Mouse (Mus musculus) intestine, embryonic 14.5 days (tissue): Measurements from ENCODE around the gene Phf11d. TPM values are rescaled to one million over a fixed set of nuclear protein-coding genes. Genes with fewer than 3 reads are reported as not detected.
"Not testable (repeated sequence)": the region's sequence is repeated elsewhere in the genome, so short reads cannot be mapped to it uniquely, and the experiment has no call there.

Source experiments
- ATAC-seq: fragments of 200-750 bp; cut with Nextera tagmentation; replicated peaks from 2 replicates; pipeline ENCODE4 v1.8.0; 2017; ENCODE audit warnings: low read depth, moderate number of reproducible peaks, moderate TSS enrichment, moderate library complexity; ENCODE audit not compliant: low FRiP score, low TSS enrichment
- DNase-seq: peaks from one replicate; pipeline ENCODE4 v3.0.0-alpha.2; 2018; ENCODE audit warnings: low spot score
- H3K27ac ChIP-seq: fragments of 300-500 bp; sonication (generic); 2 replicates; pipeline ENCODE4 v1.5.1; 2014; ENCODE audit warnings: low read depth, mild to moderate bottlenecking, control low read depth
- H3K27me3 ChIP-seq: fragments of 300-500 bp; sonication (generic); replicated peaks from 2 replicates; pipeline ENCODE4 v1.6.1; 2014; ENCODE audit warnings: low read length, control low read depth; ENCODE audit not compliant: control insufficient read depth, insufficient read depth
- H3K36me3 ChIP-seq: fragments of 300-500 bp; sonication (generic); 2 replicates; pipeline ENCODE4 v1.6.1; 2014; ENCODE audit warnings: low read length, control low read depth; ENCODE audit not compliant: control insufficient read depth, insufficient read depth
- H3K4me1 ChIP-seq: fragments of 300-500 bp; sonication (generic); replicated peaks from 2 replicates; pipeline ENCODE4 v1.6.1; 2014; ENCODE audit warnings: low read length, control low read depth, mixed read lengths; ENCODE audit not compliant: control insufficient read depth, insufficient read depth
- H3K4me2 ChIP-seq: fragments of 300-500 bp; sonication (generic); 2 replicates; pipeline ENCODE4 v1.6.1; 2014; ENCODE audit warnings: low read length
- H3K4me3 ChIP-seq: fragments of 300-500 bp; sonication (generic); 2 replicates; pipeline ENCODE4 v1.5.1; 2014; ENCODE audit warnings: low read depth, low read length, control low read depth, mixed read lengths
- H3K9ac ChIP-seq: fragments of 300-500 bp; sonication (generic); 2 replicates; pipeline ENCODE4 v1.6.1; 2014; ENCODE audit warnings: mild to moderate bottlenecking, low read length
- H3K9me3 ChIP-seq: fragments of 300-500 bp; sonication (generic); 2 replicates; pipeline ENCODE4 v1.6.1; 2016; ENCODE audit warnings: low read length, control low read depth; ENCODE audit not compliant: control insufficient read depth
- WGBS: fragments of 180-500 bp; shearing (Covaris S2); extraction: QIAGEN DNeasy Blood & Tissue Kit; methylation state at CpG from one replicate; pipeline ENCODE4 v1.1.7; 2014; 5-methylcytosine and 5-hydroxymethylcytosine counted together
- polyA plus RNA-seq: library from polyadenylated mRNA; unstranded; fragments of >200 nt; fragmentation: Nextera tagmentation; extraction: Ambion mirVana; gene quantifications from 2 replicates; pipeline ENCODE4 v1.2.1, GENCODE M21; 2014

The Phf11d gene
- polyA plus RNA-seq, 1 experiment from 2014 or later = 3.1 TPM

DNA sequence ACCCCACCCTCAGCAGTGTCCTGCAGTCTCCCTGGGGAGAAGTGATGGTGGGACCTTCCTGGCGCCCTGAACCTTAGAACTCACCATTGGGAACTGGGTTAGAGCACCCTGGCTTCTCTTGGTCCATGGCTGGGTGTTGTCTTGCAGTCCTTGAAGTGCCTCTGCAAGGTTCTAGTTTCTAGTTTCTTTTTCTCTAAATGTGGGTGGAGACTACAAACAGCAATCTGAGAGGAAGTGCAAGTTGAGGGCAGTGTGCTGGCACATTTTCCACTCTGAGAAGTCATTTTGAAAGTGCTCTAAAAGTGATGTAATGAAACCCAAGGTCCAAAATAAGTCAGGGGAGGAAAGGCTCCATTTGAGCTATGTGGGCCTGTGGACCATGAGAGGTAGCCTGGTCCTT is 24.1 kb downstream of the Phf11d start, which contains the start of gene Phf11b:
Gene Phf11b (minus strand): TSS at position 163 of the 400 bp plus-strand sequence.
- H3K27me3 ChIP-seq, H3K36me3 ChIP-seq, H3K4me3 ChIP-seq, H3K27ac ChIP-seq, H3K9ac ChIP-seq, H3K9me3 ChIP-seq, ATAC-seq, DNase-seq, H3K4me1 ChIP-seq, H3K4me2 ChIP-seq: not testable (repeated sequence)
- 69% methylated on average over 1 of the region's 1 CpGs for WGBS

DNA sequence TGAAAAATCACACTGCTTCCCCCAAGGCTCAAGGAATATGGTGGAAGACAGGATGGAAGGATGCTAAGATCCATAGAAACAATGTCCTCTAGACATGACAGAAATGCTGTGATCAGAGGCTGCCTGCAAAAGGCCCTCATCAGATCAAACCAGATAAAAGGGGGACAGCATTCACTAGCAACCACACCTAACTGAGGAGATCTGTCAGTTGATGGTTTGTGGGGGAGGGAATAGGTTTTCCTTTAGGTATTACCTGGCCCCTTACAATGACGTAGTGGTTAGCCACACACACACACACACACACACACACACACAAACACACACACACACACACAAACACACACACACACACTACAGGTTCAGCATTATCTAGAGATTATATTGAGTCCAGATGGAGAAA is 25.7 kb downstream of the Phf11d start:
- no peak overlapping the region for H3K9ac ChIP-seq
- H3K4me3 ChIP-seq = no peak overlapping the region
- no peaks in the 10 kb centered on the region for H3K4me1 ChIP-seq
- no peak overlapping the region for H3K4me2 ChIP-seq
- DNase-seq (no peak), ATAC-seq (no peak)
- H3K27ac ChIP-seq = no peak overlapping the region
- H3K9me3 ChIP-seq = no peaks in the 10 kb centered on the region
- WGBS = 81% methylated on average over 1 of the region's 1 CpGs
- no peaks in the 10 kb centered on the region for H3K27me3 ChIP-seq
- H3K36me3 ChIP-seq = no peaks in the 10 kb centered on the region

DNA sequence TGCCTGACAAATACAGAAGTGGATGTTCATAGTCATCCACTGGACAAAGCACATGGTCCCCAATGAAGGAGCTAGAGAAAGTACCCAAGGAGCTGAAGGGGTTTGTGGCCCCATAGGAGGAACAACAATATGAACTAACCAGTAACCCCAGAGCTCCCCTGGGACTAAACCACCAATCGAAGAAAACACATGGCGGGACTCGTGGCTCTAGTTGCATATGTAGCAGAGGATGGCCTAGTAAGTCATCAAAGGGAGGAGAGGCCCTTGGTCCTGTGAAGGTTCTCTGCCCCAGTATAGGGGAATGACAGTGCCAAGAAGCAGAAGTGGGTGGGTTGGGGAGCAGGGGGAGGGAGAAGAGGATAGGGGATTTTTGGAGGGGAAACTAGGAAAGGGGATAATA is 29.2 kb downstream of the Phf11d start:
- H3K9ac ChIP-seq, H3K36me3 ChIP-seq, H3K27ac ChIP-seq, H3K4me2 ChIP-seq, H3K4me1 ChIP-seq, ATAC-seq, DNase-seq, H3K4me3 ChIP-seq, H3K9me3 ChIP-seq, H3K27me3 ChIP-seq: not testable (repeated sequence)
- 87% methylated on average over 3 of the region's 3 CpGs for WGBS

DNA sequence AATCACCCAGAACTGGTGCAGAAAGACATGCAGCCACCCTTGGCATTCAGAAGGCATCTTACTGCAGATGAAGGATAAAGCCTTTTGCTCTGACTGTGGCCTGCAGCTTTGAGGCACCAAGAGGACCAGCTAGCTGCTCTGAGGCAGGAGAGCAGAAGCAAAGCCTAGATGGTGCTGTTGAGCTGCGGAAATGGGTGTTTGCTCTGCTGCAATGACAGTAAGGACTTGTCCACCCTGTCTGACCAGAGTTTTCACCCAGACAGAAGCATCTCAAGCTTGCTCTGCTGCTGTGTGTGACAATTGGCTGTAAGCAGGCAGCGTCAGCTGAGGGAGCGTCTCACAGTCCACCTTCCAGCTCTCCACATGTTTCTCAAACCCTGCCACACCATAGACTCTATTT is 34.8 kb downstream of the Phf11d start:
- peak; percentile 58 for DNase-seq
- H3K9me3 ChIP-seq, H3K4me3 ChIP-seq, H3K4me1 ChIP-seq, H3K36me3 ChIP-seq, H3K27me3 ChIP-seq, H3K4me2 ChIP-seq, H3K27ac ChIP-seq, H3K9ac ChIP-seq: not testable (repeated sequence)
- 0 out of 2 replicates have a peak, but pooled peaks have one; percentile 27 for ATAC-seq
- 44% methylated on average over 3 of the region's 3 CpGs for WGBS

DNA sequence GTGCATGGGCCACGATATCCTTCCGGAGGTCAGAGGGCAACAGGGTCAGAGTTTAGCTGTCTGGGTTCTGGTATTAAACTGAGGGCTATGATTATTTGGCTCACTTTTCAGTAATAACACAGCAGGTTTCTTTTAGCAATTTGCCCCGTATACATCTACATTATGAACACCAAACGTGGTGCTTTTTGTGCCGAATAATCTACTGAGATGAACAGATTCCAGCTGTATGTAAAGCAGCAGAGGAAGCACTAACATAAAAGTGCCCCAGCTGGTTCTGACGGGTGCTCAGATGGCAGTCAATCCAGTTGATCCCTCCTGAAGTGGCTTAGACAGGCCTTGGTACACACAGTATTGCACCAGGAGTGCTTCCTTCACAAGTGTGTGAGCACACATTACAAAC is 45.3 kb downstream of the Phf11d start:
- H3K27ac ChIP-seq, H3K4me3 ChIP-seq, ATAC-seq, DNase-seq, H3K27me3 ChIP-seq, H3K4me2 ChIP-seq, H3K9ac ChIP-seq, H3K36me3 ChIP-seq, H3K9me3 ChIP-seq, H3K4me1 ChIP-seq: not testable (repeated sequence)
- 80% methylated on average over 6 of the region's 6 CpGs for WGBS

DNA sequence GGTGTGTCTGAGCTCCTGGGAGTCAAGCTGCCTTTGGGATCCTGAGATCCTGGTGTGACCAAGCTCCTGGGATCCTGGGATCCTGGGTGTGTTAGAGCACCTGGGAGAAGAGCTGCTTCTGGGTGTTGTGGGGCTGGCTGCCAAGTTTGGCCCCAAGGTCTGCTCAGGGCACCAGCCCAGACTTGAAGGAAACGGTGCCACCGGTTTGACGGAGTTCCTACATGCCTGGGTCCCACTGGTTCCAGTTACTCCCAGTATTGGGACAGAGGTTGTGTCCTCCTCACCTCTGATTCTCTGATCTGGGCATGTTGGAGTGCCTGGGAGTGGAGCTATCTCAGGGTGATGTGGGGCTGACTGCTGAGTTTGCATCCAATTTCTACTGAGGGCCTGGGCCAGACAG is 46.2 kb downstream of the Phf11d start:
- WGBS = 90% methylated on average over 3 of the region's 3 CpGs
- DNase-seq = not testable (repeated sequence)

More for the DNA sequence above, 46.2 kb downstream of the Phf11d start:
- not testable (repeated sequence) for H3K9me3 ChIP-seq, H3K27ac ChIP-seq, H3K4me3 ChIP-seq, H3K36me3 ChIP-seq, H3K4me1 ChIP-seq, H3K9ac ChIP-seq, H3K4me2 ChIP-seq, ATAC-seq, H3K27me3 ChIP-seq

Other genes with a start within 250 kb of the Phf11d start
- gene 1700129C05Rik, start 222.6 kb downstream of the Phf11d start, polyA plus RNA-seq = not detected in 2 replicates
- not detected in 2 replicates for gene Gm5142, start 186.7 kb downstream of the Phf11d start, polyA plus RNA-seq
- 69.3 and 76.2 TPM in 2 replicates for gene Rcbtb1, start 164.3 kb downstream of the Phf11d start, polyA plus RNA-seq
- not detected in 2 replicates for gene Gm6904, start 105.3 kb downstream of the Phf11d start, polyA plus RNA-seq
- 0.13 TPM in 1 of 2 replicates, not detected in the other for gene Phf11a, start 67.9 kb downstream of the Phf11d start, polyA plus RNA-seq
- 0.96 and 1.0 TPM in 2 replicates for gene Phf11b, start 24.1 kb downstream of the Phf11d start, polyA plus RNA-seq
- gene Phf11c, start 29.9 kb upstream of the Phf11d start, polyA plus RNA-seq = 0.71 and 0.91 TPM in 2 replicates
- gene Setdb2, start 75.4 kb upstream of the Phf11d start, polyA plus RNA-seq = 8.4 and 11.1 TPM in 2 replicates
- 36.2 and 39.7 TPM in 2 replicates for gene Cab39l, start 75.5 kb upstream of the Phf11d start, polyA plus RNA-seq
- 31.4 and 38.8 TPM in 2 replicates for gene Cdadc1, start 232.5 kb upstream of the Phf11d start, polyA plus RNA-seq